ENCODE assay signal across 8 mouse cellular contexts in genomic region chr10:88146707-88147477, GRCm38 (mm10). TPM values are rescaled to one million over a fixed set of nuclear protein-coding genes. Genes with fewer than 3 reads are reported as not detected.
DNase-seq lines count a peak whose midpoint lies in the region; ATAC-seq lines count a peak whose summit lies in the region.

Gene Parpbp (minus strand): TSS chr10:88146941.
Gene Nup37 (plus strand): TSS chr10:88146992.

- DNase-seq in NIH3T3 (ENCODE audit: low read depth), result peak; percentile 92
- DNase-seq in cerebellum, postnatal 10 days, result peak; percentile 93 to 94
- DNase-seq in frontal cortex, postnatal 14 days (ENCODE audit: low spot score in 2 of 2), result peak; percentile 72 to 74
- peak; percentile 76 to 85 for DNase-seq in layer of hippocampus, postnatal 25 days (ENCODE audit: extremely low spot score in 1 of 2, low spot score in 1 of 2)
- peak; percentile 87 for DNase-seq in lung, postnatal 25 days (ENCODE audit: low spot score)
- peak; percentile 92 for DNase-seq in retina, embryonic 14.5 days (ENCODE audit: low spot score)
- DNase-seq in urinary bladder, adult 18-20 months (ENCODE audit: low spot score in 2 of 2), result peak; percentile 73 to 87

- H3K4me1 ChIP-seq in hindbrain, embryonic 13.5 days (replicated peaks), result peaks cover 17% of the 10 kb centered on the region

- under 1% methylated on average over 53 of the region's 53 CpGs for WGBS in hindbrain, embryonic 13.5 days

- H3K4me2 ChIP-seq in hindbrain, embryonic 13.5 days, result peak within 1 kb of the TSS; percentile 90

- peak within 1 kb of the TSS; percentile 84 for H3K9ac ChIP-seq in hindbrain, embryonic 13.5 days

- H3K36me3 ChIP-seq in hindbrain, embryonic 13.5 days, result peaks cover 23% of the 10 kb centered on the region

- no peaks in the 10 kb centered on the region for H3K27me3 ChIP-seq in hindbrain, embryonic 13.5 days

- H3K27ac ChIP-seq in hindbrain, embryonic 13.5 days, result no peak within 1 kb of the TSS

- H3K4me3 ChIP-seq in hindbrain, embryonic 13.5 days, result peak within 1 kb of the TSS; percentile 81

- no peaks in the 10 kb centered on the region for H3K9me3 ChIP-seq in hindbrain, embryonic 13.5 days

- ATAC-seq in hindbrain, embryonic 13.5 days (ENCODE audit: low FRiP score), result peak; percentile 99

RNA-seq across cellular contexts. Expression of gene Parpbp, which starts in this region (rescaled TPM):
- 3.0 TPM in 2 replicates for polyA plus RNA-seq in hindbrain, embryonic 13.5 days (2015; fragmentation: Nextera tagmentation; extraction: Ambion mirVana)
- under 1 TPM; 0.74 to 0.80 TPM for total RNA-seq in layer of hippocampus, postnatal 25 days (2021)

RNA-seq across cellular contexts. Expression of gene Nup37, which starts in this region (rescaled TPM):
- polyA plus RNA-seq in hindbrain, embryonic 13.5 days (2015; fragmentation: Nextera tagmentation; extraction: Ambion mirVana), result 33.4 and 34.3 TPM in 2 replicates
- total RNA-seq in layer of hippocampus, postnatal 25 days (2021), result 1 to 10 TPM; 6.2 to 8.9 TPM
